Mouse (Mus musculus) Patski (cell line): ENCODE data around the gene Uvrag. TPM values are rescaled to one million over a fixed set of nuclear protein-coding genes. Genes with fewer than 3 reads are reported as not detected.

Experiments
- ATAC-seq: fragments of 100-300 bp; one replicate; pipeline ENCODE4 v1.8.0; 2021
- CTCF ChIA-PET: fragments of 350-600 bp; sonication (Branson Sonifier 250); formaldehyde crosslinking; loops from one replicate; lab custom pipeline; 2022; ENCODE audit warnings: inconsistent platforms; lab: Charles Lee
- POLR2A ChIA-PET: fragments of 350-600 bp; sonication (Branson Sonifier 250); formaldehyde crosslinking; loops from one replicate; lab custom pipeline; 2022; ENCODE audit warnings: antibody characterized with exemption, inconsistent platforms; lab: Charles Lee
- DNase-seq: peaks from one replicate; pipeline ENCODE4 v3.0.0-alpha.2; 2011; ENCODE audit warnings: low read depth, low spot score
- H3K27me3 ChIP-seq: fragments of 371-371 bp; one replicate; pipeline ENCODE4 v1.5.1; 2021
- CTCF ChIP-seq: fragments of 100-300 bp; IDR thresholded peaks from one replicate; pipeline ENCODE4 v1.5.1; 2021
- in situ Hi-C: fragments of 300-500 bp; cut with MboI; formaldehyde crosslinking; loops from 3 replicates; pipeline ENCODE4 v1.11.1; 2018; ENCODE audit warnings: low pct_unique_long_range_greater_than_20kb, mixed read lengths
- polyA plus RNA-seq: library from polyadenylated mRNA; unstranded; gene quantifications from one replicate; pipeline ENCODE4 v1.2.3, GENCODE M21; 2021

The Uvrag gene
- polyA plus RNA-seq, 1 experiment from 2014 or later: 29.6 TPM

GRCm38 (mm10) chr7:99033314-99033713 lies 107.6 kb downstream of the Uvrag start:
- no peak for TF ChIP-seq CTCF
- H3K27me3 ChIP-seq: no peaks in the 10 kb centered on the region
- ChIA-PET CTCF (no interaction called here), POLR2A (no interaction called here)
- ATAC-seq (no peak), DNase-seq (no peak)
- in situ Hi-C loops: no loop called here

- ATAC-seq: no peak
- CTCF ChIA-PET: no interaction called here
- H3K27me3 ChIP-seq: no peaks in the 10 kb centered on the region
- POLR2A ChIA-PET: interaction anchor here (0.7 kb wide), 1 partner anchor 30 kb away, joined by 4 read pairs; no protein-coding TSS in a partner anchor
- TF ChIP-seq CTCF: no peak
- DNase-seq: no peak
- in situ Hi-C loops: no loop called here
These were observed 108.9 kb downstream of the Uvrag start for GRCm38 (mm10) chr7:99032051-99032450.

- ChIA-PET CTCF (interaction anchor here (1.0 to 1.3 kb wide), 2 partner anchors 12 to 23 kb away, joined by 3 read pairs; no protein-coding TSS in a partner anchor), POLR2A (no interaction called here)
- DNase-seq (no peak), ATAC-seq (no peak)
- peak; percentile 67 for TF ChIP-seq CTCF
- H3K27me3 ChIP-seq: no peaks in the 10 kb centered on the region
- in situ Hi-C loops: no loop called here
These were observed 112.8 kb downstream of the Uvrag start for GRCm38 (mm10) chr7:99028108-99028507.

- TF ChIP-seq CTCF: no peak
- ChIA-PET CTCF (no interaction called here), POLR2A (no interaction called here)
- H3K27me3 ChIP-seq: no peaks in the 10 kb centered on the region
- ATAC-seq (peak; percentile 80), DNase-seq (peak; percentile 73)
- in situ Hi-C loops: no loop called here
These were observed 113.8 kb downstream of the Uvrag start for GRCm38 (mm10) chr7:99027185-99027584.

GRCm38 (mm10) chr7:99025989-99026388 lies 115.0 kb downstream of the Uvrag start:
- in situ Hi-C loops: no loop called here
- ATAC-seq (no peak), DNase-seq (no peak)
- no peaks in the 10 kb centered on the region for H3K27me3 ChIP-seq
- ChIA-PET CTCF (interaction anchor here (0.8 kb wide), 1 partner anchor 63 kb away, joined by 3 read pairs; no protein-coding TSS in a partner anchor), POLR2A (no interaction called here)
- TF ChIP-seq CTCF: no peak

GRCm38 (mm10) chr7:99025265-99025664 lies 115.7 kb downstream of the Uvrag start:
- ChIA-PET POLR2A (no interaction called here), CTCF (interaction anchor here (0.8 kb wide), 1 partner anchor 63 kb away, joined by 3 read pairs; no protein-coding TSS in a partner anchor)
- H3K27me3 ChIP-seq: no peaks in the 10 kb centered on the region
- ATAC-seq (no peak), DNase-seq (no peak)
- in situ Hi-C loops: no loop called here
- TF ChIP-seq CTCF: no peak

GRCm38 (mm10) chr7:99024791-99025190 lies 116.2 kb downstream of the Uvrag start:
- POLR2A ChIA-PET: no interaction called here
- no peaks in the 10 kb centered on the region for H3K27me3 ChIP-seq
- DNase-seq: no peak
- TF ChIP-seq CTCF: no peak
- in situ Hi-C loops: loop anchor here (5.0 kb wide), 1 partner anchor 57 kb away; no protein-coding TSS in a partner anchor
- CTCF ChIA-PET: no interaction called here
- no peak for ATAC-seq

- ChIA-PET POLR2A (no interaction called here), CTCF (no interaction called here)
- in situ Hi-C loops: loop anchor here (5.0 kb wide), 1 partner anchor 57 kb away; no protein-coding TSS in a partner anchor
- ATAC-seq (peak; percentile 45), DNase-seq (peak; percentile 66)
- TF ChIP-seq CTCF: no peak
- H3K27me3 ChIP-seq: no peaks in the 10 kb centered on the region
These were observed 117.0 kb downstream of the Uvrag start for GRCm38 (mm10) chr7:99023931-99024330.

- no peaks in the 10 kb centered on the region for H3K27me3 ChIP-seq
- ChIA-PET POLR2A (interaction anchor here (0.8 to 1.0 kb wide), 2 partner anchors 27 to 170 kb away, joined by 3 read pairs; no protein-coding TSS in a partner anchor), CTCF (interaction anchor here (0.6 to 1.1 kb wide), 2 partner anchors 16 to 87 kb away, joined by 3 read pairs; no protein-coding TSS in a partner anchor)
- TF ChIP-seq CTCF: no peak
- DNase-seq: no peak
- in situ Hi-C loops: loop anchor here (5.0 kb wide), 1 partner anchor 54 kb away; no protein-coding TSS in a partner anchor
- ATAC-seq: no peak
These were observed 119.7 kb downstream of the Uvrag start for GRCm38 (mm10) chr7:99021277-99021676.

- DNase-seq (no peak), ATAC-seq (no peak)
- in situ Hi-C loops: loop anchor here (5.0 kb wide), 1 partner anchor 53 kb away; no protein-coding TSS in a partner anchor
- no peaks in the 10 kb centered on the region for H3K27me3 ChIP-seq
- ChIA-PET POLR2A (interaction anchor here (1.0 kb wide), 1 partner anchor 16 kb away, joined by 3 read pairs; no protein-coding TSS in a partner anchor), CTCF (no interaction called here)
- no peak for TF ChIP-seq CTCF
These were observed 120.6 kb downstream of the Uvrag start for GRCm38 (mm10) chr7:99020353-99020752.

GRCm38 (mm10) chr7:99017224-99017844 lies 123.6 kb downstream of the Uvrag start:
- no peak for ATAC-seq
- no peak for TF ChIP-seq CTCF
- DNase-seq: no peak
- in situ Hi-C loops: no loop called here
- CTCF ChIA-PET: interaction anchor here (1.4 kb wide), 1 partner anchor 9 kb away, joined by 3 read pairs; no protein-coding TSS in a partner anchor
- POLR2A ChIA-PET: no interaction called here
- no peaks in the 10 kb centered on the region for H3K27me3 ChIP-seq
